Mouse (Mus musculus): ENCODE results near the gene Epn3.

The Epn3 gene

DNA sequence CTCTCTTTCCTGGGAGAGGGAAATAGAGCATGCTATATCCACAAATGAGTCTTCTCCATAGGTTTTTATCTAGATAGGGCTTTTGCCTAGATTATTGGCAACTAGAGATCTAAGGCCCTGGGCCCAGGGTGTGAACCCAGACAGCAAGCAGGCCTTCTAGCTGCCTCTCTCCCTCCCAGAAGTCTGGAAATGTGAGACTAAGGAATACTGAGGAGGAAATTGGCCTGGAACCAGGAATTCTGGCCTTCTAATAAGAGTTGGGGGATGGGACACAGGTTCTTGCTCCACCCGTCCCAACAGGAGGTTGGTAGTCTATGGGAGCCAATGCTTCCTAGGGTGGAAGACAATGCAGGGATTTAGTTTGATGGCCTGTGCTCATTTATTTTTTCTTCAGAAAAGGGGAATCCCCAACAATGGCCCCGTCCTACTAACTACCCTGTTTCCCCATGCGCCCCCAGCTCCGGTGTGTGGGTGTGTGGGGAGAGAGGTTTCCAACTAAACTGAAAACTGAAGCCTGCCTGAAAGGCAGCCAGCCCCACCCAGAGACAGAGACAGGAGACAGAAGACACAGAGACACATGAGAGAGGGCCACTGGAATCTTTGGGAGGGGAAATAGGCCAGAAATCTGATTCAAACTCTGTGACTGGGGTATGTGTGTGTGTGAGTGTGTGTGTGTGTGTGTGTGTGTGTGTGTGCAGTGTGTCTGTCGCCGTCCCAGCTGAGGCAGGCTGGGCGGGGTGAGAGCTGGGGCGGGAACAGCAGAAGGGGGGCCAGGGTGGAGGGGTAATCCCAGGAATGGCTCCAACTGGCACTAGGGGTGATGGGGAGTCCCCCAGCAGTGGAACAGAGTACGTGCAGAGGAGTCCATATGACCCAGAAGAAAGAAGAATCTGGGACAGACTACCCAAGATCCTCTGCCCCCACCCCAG is 30.4 kb downstream of the Epn3 start:
- no peak for DNase-seq (ENCODE audit: low spot score)

GRCm38 (mm10) chr11:94468582-94469064 is 31.2 kb downstream of the Epn3 start:
- DNase-seq (ENCODE audit: low spot score), result no peak

- DNase-seq (ENCODE audit: low spot score), result no peak
Measured at GRCm38 (mm10) chr11:94466333-94466855, 33.4 kb downstream of the Epn3 start.

GRCm38 (mm10) chr11:94464170-94464569 is 35.6 kb downstream of the Epn3 start:
- no peak for DNase-seq (ENCODE audit: low spot score)

GRCm38 (mm10) chr11:94461856-94462255 is 37.9 kb downstream of the Epn3 start:
- DNase-seq (ENCODE audit: low spot score), result no peak

DNA sequence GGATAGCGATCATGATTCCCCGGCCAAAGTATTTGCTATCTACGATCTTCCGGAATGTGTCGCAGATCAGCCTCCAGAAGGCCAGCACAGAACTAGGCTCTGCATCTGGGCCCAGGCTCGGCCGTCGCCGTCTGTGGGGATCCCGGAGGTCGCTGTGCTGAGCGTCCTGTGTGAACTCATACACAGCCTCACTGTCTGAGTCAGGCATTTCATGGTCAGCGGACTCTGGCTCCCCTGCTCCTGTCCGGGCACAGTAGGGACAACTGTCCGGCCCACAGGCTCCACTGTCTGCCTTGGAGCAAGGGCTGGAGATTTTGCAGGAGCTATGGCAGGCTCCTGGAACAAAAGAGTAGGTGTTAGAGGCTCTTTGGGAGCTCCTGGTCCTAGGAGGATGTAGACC is 42.8 kb downstream of the Epn3 start:
- DNase-seq (ENCODE audit: low spot score), result no peak

DNA sequence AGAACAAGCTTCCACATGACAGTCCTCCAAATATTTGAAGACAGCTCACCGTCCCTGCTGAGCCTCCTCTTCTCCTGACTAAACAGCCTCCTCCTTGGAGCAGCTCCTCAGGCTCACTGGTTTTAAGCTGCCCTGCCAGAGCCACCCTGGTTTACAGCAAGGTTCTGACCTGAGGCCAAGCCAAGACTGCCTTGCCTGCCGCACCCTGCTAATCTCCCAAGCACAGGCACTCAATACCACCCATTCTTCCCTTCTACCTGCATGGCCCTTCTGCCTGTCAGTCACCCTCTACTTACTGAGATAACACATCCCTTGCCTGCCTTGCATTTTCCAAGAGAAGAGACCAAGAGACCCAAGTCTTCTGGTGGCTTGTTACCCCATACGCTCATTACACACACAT is 43.4 kb downstream of the Epn3 start:
- no peak for DNase-seq (ENCODE audit: low spot score)

DNA sequence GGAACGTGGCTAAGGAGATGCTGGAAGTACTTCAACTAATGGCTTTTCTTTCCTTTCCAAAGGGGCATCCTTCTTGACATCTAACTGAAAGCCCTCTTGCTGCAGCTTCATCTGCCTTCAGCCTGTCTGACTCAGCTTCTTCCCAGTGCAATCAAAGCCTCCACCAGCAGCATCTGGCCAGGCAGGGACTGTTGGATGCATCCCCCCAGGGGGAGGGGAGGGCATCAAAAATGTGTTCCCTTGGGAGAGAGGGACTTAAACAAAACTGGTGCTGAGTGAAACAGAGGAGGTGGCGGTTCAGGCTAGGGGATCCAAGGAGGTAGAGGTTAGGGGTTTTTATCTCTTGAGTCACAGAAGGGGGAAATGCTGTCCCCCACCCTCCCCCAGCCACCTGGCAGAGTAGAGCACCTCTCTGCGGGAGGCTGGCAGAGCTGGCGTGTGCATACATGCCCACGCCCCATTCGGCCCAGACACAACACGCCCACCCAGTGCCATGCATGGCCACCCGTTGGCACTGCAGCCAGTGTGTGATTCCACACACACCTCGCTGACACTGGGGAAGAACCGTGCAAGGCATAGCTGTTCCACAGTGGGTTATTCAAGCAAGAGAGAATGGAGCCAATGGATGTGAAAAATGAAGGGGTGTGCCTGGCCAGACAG is 44.5 kb downstream of the Epn3 start:
- no peak for DNase-seq (ENCODE audit: low spot score)

- DNase-seq (ENCODE audit: low spot score), result no peak
Measured at GRCm38 (mm10) chr11:94454756-94455155, 45.0 kb downstream of the Epn3 start.

- peak; percentile 39 for DNase-seq (ENCODE audit: low spot score)
Measured at GRCm38 (mm10) chr11:94451091-94451773, 48.5 kb downstream of the Epn3 start.

DNA sequence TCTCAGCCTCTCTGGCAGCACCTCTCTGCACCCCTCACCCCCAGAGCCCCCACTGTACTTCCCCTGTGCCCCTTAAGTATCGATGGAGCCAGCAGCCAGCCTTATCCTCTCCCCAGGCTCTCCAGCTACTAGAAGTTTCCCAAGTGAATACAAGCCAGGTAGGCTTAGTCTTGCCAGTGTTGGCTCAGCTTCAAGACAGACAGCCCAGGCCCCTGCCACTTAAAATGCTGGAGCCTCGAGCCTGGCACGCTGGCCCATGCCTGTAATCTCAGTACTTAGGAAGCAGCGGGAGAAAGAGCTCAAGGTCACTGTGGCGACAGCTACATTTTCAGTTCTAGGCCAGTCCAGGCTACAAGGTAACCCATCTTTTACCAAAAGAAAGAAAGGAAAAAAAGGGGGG is 49.9 kb downstream of the Epn3 start:
- no peak for DNase-seq (ENCODE audit: low spot score)

GRCm38 (mm10) chr11:94449239-94449638 is 50.5 kb downstream of the Epn3 start:
- no peak for DNase-seq (ENCODE audit: low spot score)

DNA sequence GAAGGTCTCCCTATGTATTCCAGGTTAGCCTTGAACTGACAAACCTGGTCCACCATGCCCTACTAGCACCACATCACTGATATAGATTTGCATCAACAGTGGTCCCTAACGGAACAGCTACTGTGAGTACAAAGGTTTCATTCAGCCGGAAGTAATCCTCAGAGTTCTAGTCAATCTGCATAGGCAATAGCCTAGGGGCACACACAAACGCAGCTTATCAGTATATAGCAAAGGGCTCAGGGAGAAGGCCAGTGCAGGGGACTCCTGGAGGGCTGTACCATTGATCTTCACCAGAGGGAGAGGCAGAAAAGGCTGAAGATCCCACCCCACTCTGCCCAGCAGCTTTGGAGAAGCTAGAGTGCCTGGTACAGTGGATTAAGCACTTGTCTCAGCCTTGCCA is 52.8 kb downstream of the Epn3 start:
- DNase-seq (ENCODE audit: low spot score), result no peak

GRCm38 (mm10) chr11:94445300-94445699 is 54.5 kb downstream of the Epn3 start:
- DNase-seq (ENCODE audit: low spot score), result no peak

DNA sequence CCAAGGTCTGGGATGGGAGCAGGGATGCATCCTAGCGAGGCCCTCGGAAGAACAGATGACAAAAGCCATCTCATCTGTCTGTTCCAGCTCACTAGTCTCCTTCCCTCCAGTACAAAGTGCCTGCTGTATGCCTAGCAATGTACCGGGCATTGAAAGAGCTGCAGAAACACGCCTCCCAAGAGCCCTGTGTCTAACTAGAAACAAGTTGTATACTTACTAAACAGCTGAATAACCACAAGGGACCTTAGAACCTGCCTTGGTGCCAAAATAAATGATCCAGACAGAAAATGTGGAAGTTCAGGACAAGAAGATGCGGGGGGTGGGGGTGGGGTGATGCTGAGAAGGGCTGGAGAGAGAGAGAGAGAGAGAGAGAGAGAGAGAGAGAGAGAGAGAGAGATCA is 54.9 kb downstream of the Epn3 start:
- DNase-seq (ENCODE audit: low spot score), result no peak

DNA sequence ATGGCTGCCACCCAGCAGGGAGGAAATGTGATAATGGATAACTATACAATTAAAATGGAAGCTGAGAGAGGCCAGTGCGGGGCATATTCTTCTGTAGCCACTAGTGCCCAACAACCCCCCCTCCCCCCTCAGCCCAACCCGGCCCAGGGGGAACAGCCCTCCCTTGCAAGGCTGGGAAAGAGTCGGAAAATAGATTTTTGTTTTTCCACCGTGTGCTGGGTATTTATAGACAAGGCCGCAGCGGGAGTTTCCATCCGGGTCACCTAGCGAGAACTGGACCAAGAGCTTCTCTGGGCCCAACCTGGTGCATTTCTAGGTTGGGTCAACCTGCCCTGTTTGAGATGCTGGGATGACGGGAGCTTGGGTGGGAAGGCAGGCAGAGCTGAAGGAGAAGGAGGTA is 58.0 kb downstream of the Epn3 start:
- no peak for DNase-seq (ENCODE audit: low spot score)

DNA sequence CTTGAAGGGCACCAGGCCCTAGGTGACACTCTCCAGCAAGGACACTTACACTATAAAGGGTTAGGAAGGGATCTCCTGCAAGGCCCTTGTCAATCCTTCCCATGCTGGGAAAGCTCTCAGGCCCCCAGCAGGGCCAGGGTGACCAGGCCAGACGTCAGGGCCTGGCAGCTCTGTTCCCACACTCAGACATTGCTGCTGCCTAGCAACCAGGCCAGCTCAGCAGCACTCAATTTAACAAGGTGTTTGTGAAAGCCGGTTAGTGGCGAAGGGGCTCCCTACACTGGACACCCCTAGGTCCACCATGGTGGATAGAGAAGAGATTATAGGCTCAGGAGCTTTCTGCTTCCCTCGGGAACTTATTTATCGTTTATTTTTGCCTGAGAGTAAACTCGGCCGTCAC is 58.7 kb downstream of the Epn3 start:
- no peak for DNase-seq (ENCODE audit: low spot score)

DNA sequence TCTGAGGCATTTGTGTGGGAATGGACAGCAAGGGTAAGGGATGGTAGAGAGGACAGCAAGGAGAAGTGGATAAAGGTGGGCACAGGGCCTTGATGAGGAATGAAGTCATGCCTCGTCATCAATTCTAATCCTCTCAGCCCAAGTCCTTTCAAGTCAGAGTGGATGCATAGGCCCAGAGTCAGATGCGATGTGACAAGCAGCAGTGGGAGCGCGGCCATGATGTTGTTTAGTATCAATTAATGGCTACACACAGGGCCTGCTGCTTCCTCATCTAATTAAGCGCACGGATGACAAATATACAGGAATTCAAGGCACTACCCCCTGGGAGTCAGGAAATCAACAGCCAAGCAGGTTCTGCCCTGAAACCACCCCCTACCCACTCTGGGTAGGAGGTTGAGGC is 59.4 kb downstream of the Epn3 start:
- no peak for DNase-seq (ENCODE audit: low spot score)

Measured in lung, postnatal 25 days (tissue).